Mouse (Mus musculus) myocyte (in vitro differentiated cells): ENCODE measurements around the gene Hspa8. TPM values are rescaled to one million over a fixed set of nuclear protein-coding genes. Genes with fewer than 3 reads are reported as not detected.

Experiments used
- H3K27me3 ChIP-seq: one replicate; pipeline ENCODE4 v1.6.1; 2011; ENCODE audit not compliant: control insufficient read depth, insufficient read depth, insufficient read length
- H3K36me3 ChIP-seq: one replicate; pipeline ENCODE4 v1.6.1; 2011; ENCODE audit not compliant: control insufficient read depth, insufficient read depth
- H3K4me2 ChIP-seq: one replicate; pipeline ENCODE4 v1.6.1; 2011; ENCODE audit warnings: low read depth, control low read depth
- H3K4me3 ChIP-seq: one replicate; pipeline ENCODE4 v1.5.1; 2011; ENCODE audit warnings: mild to moderate bottlenecking, control low read depth, moderate library complexity
- H3K79me2 ChIP-seq: one replicate; pipeline ENCODE4 v1.6.1; 2011; ENCODE audit not compliant: control insufficient read depth, insufficient read depth
- H3ac ChIP-seq: one replicate; pipeline ENCODE4 v1.6.1; 2011; ENCODE audit not compliant: control insufficient read depth, insufficient read length
- CEBPB ChIP-seq: IDR thresholded peaks from 2 replicates; pipeline ENCODE4 v1.6.1; 2011; ENCODE audit warnings: mild to moderate bottlenecking, moderate library complexity; ENCODE audit not compliant: poor library complexity, insufficient read depth, severe bottlenecking
- E2F4 ChIP-seq: IDR thresholded peaks from one replicate; pipeline ENCODE4 v1.6.1; 2011; ENCODE audit warnings: mild to moderate bottlenecking, control low read depth, moderate library complexity; ENCODE audit not compliant: insufficient read depth
- MAX ChIP-seq: IDR thresholded peaks from one replicate; pipeline ENCODE4 v1.6.1; 2011; ENCODE audit warnings: low read depth, mild to moderate bottlenecking, control low read depth
- MYOD1 ChIP-seq, 3 experiments: IDR thresholded peaks; one replicate each; pipeline ENCODE4 v1.6.1; 2011; ENCODE audit warnings: control low read depth in 2 of 3, low read depth in 2 of 3, mild to moderate bottlenecking in 2 of 3, moderate library complexity in 1 of 3; ENCODE audit not compliant: insufficient read length in 2 of 3, control insufficient read depth in 1 of 3
- MYOG ChIP-seq, 3 experiments: IDR thresholded peaks; one replicate each; pipeline ENCODE4 v1.6.1; 2011; ENCODE audit warnings: control low read depth in 2 of 3, low read depth in 2 of 3, mild to moderate bottlenecking in 2 of 3; ENCODE audit not compliant: insufficient read length in 2 of 3, control insufficient read depth in 1 of 3, insufficient read depth in 1 of 3
- POLR2A ChIP-seq: IDR thresholded peaks from one replicate; pipeline ENCODE4 v1.6.1; 2011; ENCODE audit warnings: low read depth, mild to moderate bottlenecking, control low read depth, moderate library complexity; ENCODE audit not compliant: insufficient read length
- POLR2AphosphoS2 ChIP-seq: IDR thresholded peaks from one replicate; pipeline ENCODE4 v1.6.1; 2011; ENCODE audit warnings: low read depth, control low read depth; ENCODE audit not compliant: insufficient read length
- REST ChIP-seq: IDR thresholded peaks from one replicate; pipeline ENCODE4 v1.6.1; 2011; ENCODE audit warnings: mild to moderate bottlenecking, control low read depth, moderate library complexity; ENCODE audit not compliant: insufficient read depth, insufficient read length
- SRF ChIP-seq: IDR thresholded peaks from one replicate; pipeline ENCODE4 v1.6.1; 2011; ENCODE audit warnings: low read depth; ENCODE audit not compliant: control insufficient read depth, insufficient read length
- TCF12 ChIP-seq: IDR thresholded peaks from one replicate; pipeline ENCODE4 v1.6.1; 2011; ENCODE audit warnings: mild to moderate bottlenecking, control low read depth; ENCODE audit not compliant: poor library complexity, insufficient read depth, severe bottlenecking
- TCF3 ChIP-seq: IDR thresholded peaks from one replicate; pipeline ENCODE4 v1.6.1; 2011; ENCODE audit warnings: low read depth, control low read depth; ENCODE audit not compliant: insufficient read length
- USF1 ChIP-seq: IDR thresholded peaks from one replicate; pipeline ENCODE4 v1.6.1; 2011; ENCODE audit warnings: low read depth, mild to moderate bottlenecking, control low read depth, moderate library complexity
- polyA plus RNA-seq: library from polyadenylated mRNA; unstranded; fragments of >200 nt; fragmentation: generic; extraction: Trizol; gene quantifications from one replicate; pipeline ENCODE4 v1.2.1, GENCODE M21; 2012; ENCODE audit warnings: missing spikeins

The Hspa8 gene
- polyA plus RNA-seq, 1 experiment, result 797 TPM

GRCm38 (mm10) chr9:40811860-40812259 lies 11.1 kb downstream of the Hspa8 start:
- Histone ChIP-seq H3K27me3 (no peaks in the 10 kb centered on the region), H3K4me3 (no peak overlapping the region), H3K36me3 (no peaks in the 10 kb centered on the region), H3K4me2 (no peak overlapping the region), H3K79me2 (no peaks in the 10 kb centered on the region), H3ac (no peak overlapping the region)
- TF ChIP-seq MAX (no peak), MYOD1 (IDR thresholded peaks at IDR 0.05; ENCODE audit: control insufficient read depth in 1 of 3, insufficient read length in 2 of 3, low read depth in 2 of 3) (no peak), USF1 (no peak), POLR2AphosphoS2 (no peak), TCF12 (no peak), TCF3 (no peak), E2F4 (no peak), CEBPB (no peak), SRF (no peak), POLR2A (no peak), REST (no peak), MYOG (IDR thresholded peaks at IDR 0.05; ENCODE audit: control insufficient read depth in 1 of 3, insufficient read depth in 1 of 3, insufficient read length in 2 of 3, low read depth in 2 of 3) (no peak)

- no peaks in the 10 kb centered on the region for H3K36me3 ChIP-seq
- no peaks in the 10 kb centered on the region for H3K27me3 ChIP-seq
- no peak overlapping the region for H3ac ChIP-seq
- no peak overlapping the region for H3K4me2 ChIP-seq
- no peak overlapping the region for H3K4me3 ChIP-seq
- H3K79me2 ChIP-seq, result no peaks in the 10 kb centered on the region
- TF ChIP-seq MAX, result no peak
- no peak for TF ChIP-seq POLR2AphosphoS2
- TF ChIP-seq SRF, result no peak
- no peak for TF ChIP-seq MYOD1 (IDR thresholded peaks at IDR 0.05; ENCODE audit: control insufficient read depth in 1 of 3, insufficient read length in 2 of 3, low read depth in 2 of 3)
- no peak for TF ChIP-seq CEBPB
- no peak for TF ChIP-seq MYOG (IDR thresholded peaks at IDR 0.05; ENCODE audit: control insufficient read depth in 1 of 3, insufficient read depth in 1 of 3, insufficient read length in 2 of 3, low read depth in 2 of 3)
- no peak for TF ChIP-seq TCF3
- no peak for TF ChIP-seq E2F4
- no peak for TF ChIP-seq REST
- TF ChIP-seq USF1, result no peak
- no peak for TF ChIP-seq POLR2A
- no peak for TF ChIP-seq TCF12
Measured at GRCm38 (mm10) chr9:40814060-40814459, 13.3 kb downstream of the Hspa8 start.

- Histone ChIP-seq H3K36me3 (no peaks in the 10 kb centered on the region), H3K4me2 (no peak overlapping the region), H3K27me3 (no peaks in the 10 kb centered on the region), H3K79me2 (no peaks in the 10 kb centered on the region), H3ac (no peak overlapping the region), H3K4me3 (no peak overlapping the region)
- TF ChIP-seq E2F4 (no peak), TCF3 (no peak), USF1 (no peak), POLR2A (no peak), SRF (no peak), POLR2AphosphoS2 (no peak), TCF12 (no peak), CEBPB (no peak), REST (no peak)
Measured at GRCm38 (mm10) chr9:40817325-40818028, 16.7 kb downstream of the Hspa8 start.

- Histone ChIP-seq H3ac (no peak overlapping the region), H3K79me2 (no peaks in the 10 kb centered on the region), H3K36me3 (no peaks in the 10 kb centered on the region), H3K4me3 (no peak overlapping the region), H3K4me2 (no peak overlapping the region), H3K27me3 (peaks cover 4% of the 10 kb centered on the region)
- TF ChIP-seq MYOD1 (IDR thresholded peaks at IDR 0.05; ENCODE audit: control insufficient read depth in 1 of 3, insufficient read length in 2 of 3, low read depth in 2 of 3), result no peak
- no peak for TF ChIP-seq REST
- no peak for TF ChIP-seq E2F4
- no peak for TF ChIP-seq MAX
- no peak for TF ChIP-seq MYOG (IDR thresholded peaks at IDR 0.05; ENCODE audit: control insufficient read depth in 1 of 3, insufficient read depth in 1 of 3, insufficient read length in 2 of 3, low read depth in 2 of 3)
- no peak for TF ChIP-seq SRF
- no peak for TF ChIP-seq TCF3
- TF ChIP-seq TCF12, result no peak
- TF ChIP-seq CEBPB, result no peak
- no peak for TF ChIP-seq POLR2AphosphoS2
- TF ChIP-seq POLR2A, result no peak
- TF ChIP-seq USF1, result no peak
Measured at GRCm38 (mm10) chr9:40825601-40826000, 24.8 kb downstream of the Hspa8 start.

- Histone ChIP-seq H3K27me3 (peaks cover 4% of the 10 kb centered on the region), H3K79me2 (no peaks in the 10 kb centered on the region), H3ac (no peak overlapping the region), H3K4me2 (no peak overlapping the region), H3K4me3 (no peak overlapping the region), H3K36me3 (no peaks in the 10 kb centered on the region)
- TF ChIP-seq MAX (no peak), E2F4 (no peak), POLR2AphosphoS2 (no peak), POLR2A (no peak), SRF (no peak), MYOD1 (IDR thresholded peaks at IDR 0.05; ENCODE audit: control insufficient read depth in 1 of 3, insufficient read length in 2 of 3, low read depth in 2 of 3) (no peak), USF1 (no peak), TCF12 (no peak), CEBPB (no peak), REST (no peak), MYOG (IDR thresholded peaks at IDR 0.05; ENCODE audit: control insufficient read depth in 1 of 3, insufficient read depth in 1 of 3, insufficient read length in 2 of 3, low read depth in 2 of 3) (no peak), TCF3 (no peak)
Measured at GRCm38 (mm10) chr9:40827366-40827765, 26.6 kb downstream of the Hspa8 start.
